Mouse (Mus musculus) liver, embryonic 14.5 days (tissue): Measurements from ENCODE around the gene Pabpn1l.

Source experiments
- CTCF ChIP-seq: IDR thresholded peaks from 2 replicates; pipeline ENCODE4 v1.5.1; 2016; ENCODE audit warnings: antibody characterized with exemption, low read depth, control low read depth
- EP300 ChIP-seq: IDR thresholded peaks from 2 replicates; pipeline ENCODE4 v1.6.1; 2016; ENCODE audit warnings: antibody characterized with exemption, low read depth

DNA sequence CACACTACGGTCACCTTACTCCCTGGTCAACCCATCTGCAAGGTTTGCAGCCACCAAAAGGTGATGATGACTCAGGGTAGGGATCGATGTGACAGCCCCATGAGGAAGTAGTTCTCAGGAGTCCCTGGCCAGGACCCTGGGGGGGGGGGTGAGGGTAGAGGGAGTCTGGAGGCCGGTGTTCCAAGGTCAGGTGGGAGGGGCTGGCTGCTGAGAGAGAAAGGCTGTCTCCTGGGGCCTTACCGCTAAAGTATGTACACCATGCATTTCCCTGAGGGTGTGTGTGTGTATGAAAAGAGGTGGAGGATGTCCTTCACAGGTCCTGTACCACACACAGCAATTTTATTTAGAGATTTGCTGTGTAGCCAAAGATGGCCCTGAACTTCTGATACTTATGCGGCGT is 30.1 kb upstream of the Pabpn1l start:
- TF ChIP-seq CTCF, result no peak
- no peak for TF ChIP-seq EP300
